Mouse (Mus musculus) limb, embryonic 15.5 days (tissue): ENCODE measurements around the gene Ankrd53. TPM values are rescaled to one million over a fixed set of nuclear protein-coding genes. Genes with fewer than 3 reads are reported as not detected.
"Not testable (repeated sequence)": the region's sequence is repeated elsewhere in the genome, so short reads cannot be mapped to it uniquely, and the experiment has no call there.

ENCODE experiments used
- ATAC-seq: fragments of 200-750 bp; cut with Nextera tagmentation; 2 replicates; pipeline ENCODE4 v1.8.0; 2017; ENCODE audit warnings: low read depth, moderate TSS enrichment; ENCODE audit not compliant: insufficient number of reproducible peaks, low FRiP score, low TSS enrichment
- H3K27ac ChIP-seq: fragments of 300-500 bp; sonication (generic); 2 replicates; pipeline ENCODE4 v1.5.1; 2015; ENCODE audit warnings: moderate library complexity, mild to moderate bottlenecking, inconsistent platforms
- H3K27me3 ChIP-seq: fragments of 300-500 bp; sonication (generic); 2 replicates; pipeline ENCODE4 v1.6.1; 2015; ENCODE audit warnings: inconsistent platforms
- H3K36me3 ChIP-seq: fragments of 300-500 bp; sonication (generic); 2 replicates; pipeline ENCODE4 v1.6.1; 2015; ENCODE audit warnings: inconsistent platforms
- H3K4me1 ChIP-seq: fragments of 300-500 bp; sonication (generic); 2 replicates; pipeline ENCODE4 v1.6.1; 2015; ENCODE audit warnings: inconsistent platforms
- H3K4me2 ChIP-seq: fragments of 300-500 bp; sonication (generic); 2 replicates; pipeline ENCODE4 v1.6.1; 2015; ENCODE audit warnings: mild to moderate bottlenecking, inconsistent platforms
- H3K4me3 ChIP-seq: fragments of 300-500 bp; sonication (generic); 2 replicates; pipeline ENCODE4 v1.5.1; 2015; ENCODE audit warnings: mild to moderate bottlenecking, inconsistent platforms
- H3K9ac ChIP-seq: fragments of 300-500 bp; sonication (generic); 2 replicates; pipeline ENCODE4 v1.6.1; 2015; ENCODE audit warnings: inconsistent platforms
- H3K9me3 ChIP-seq: fragments of 300-500 bp; sonication (generic); 2 replicates; pipeline ENCODE4 v1.6.1; 2016; ENCODE audit warnings: inconsistent platforms
- WGBS: fragments of 180-500 bp; shearing (Covaris S2); methylation state at CpG from one replicate; pipeline ENCODE4 v1.1.7; 2015; 5-methylcytosine and 5-hydroxymethylcytosine counted together
- polyA plus RNA-seq: library from polyadenylated mRNA; unstranded; fragments of >200 nt; fragmentation: Nextera tagmentation; extraction: Ambion mirVana; gene quantifications from 2 replicates; pipeline ENCODE4 v1.2.1, GENCODE M21; 2015

Ankrd53 gene
- polyA plus RNA-seq, 1 experiment from 2014 or later, result 0.12 TPM

- peak overlapping the region; percentile 93 for H3K4me3 ChIP-seq
- peaks cover 38% of the 10 kb centered on the region for H3K36me3 ChIP-seq
- WGBS, result 49% methylated on average over 9 of the region's 9 CpGs
- no peaks in the 10 kb centered on the region for H3K9me3 ChIP-seq
- no peaks in the 10 kb centered on the region for H3K27me3 ChIP-seq
- H3K4me2 ChIP-seq, result peak overlapping the region; percentile 78
- no peak overlapping the region for H3K9ac ChIP-seq
- H3K27ac ChIP-seq, result no peak overlapping the region
- peaks cover 16% of the 10 kb centered on the region for H3K4me1 ChIP-seq
- ATAC-seq, result no peak
Observed at GRCm38 (mm10) chr6:83774126-83774525, 11.7 kb downstream of the Ankrd53 start.

- no peaks in the 10 kb centered on the region for H3K9me3 ChIP-seq
- peaks cover 30% of the 10 kb centered on the region for H3K36me3 ChIP-seq
- peak overlapping the region; percentile 96 for H3K9ac ChIP-seq
- H3K27me3 ChIP-seq, result no peaks in the 10 kb centered on the region
- H3K4me1 ChIP-seq, result peaks cover 16% of the 10 kb centered on the region
- peak overlapping the region; percentile 93 for H3K4me3 ChIP-seq
- no peak for ATAC-seq
- H3K4me2 ChIP-seq, result peak overlapping the region; percentile 78
- peak overlapping the region; percentile 89 for H3K27ac ChIP-seq
- WGBS, result 4% methylated on average over 14 of the region's 14 CpGs
Observed at GRCm38 (mm10) chr6:83774781-83775563, 12.5 kb downstream of the Ankrd53 start.

- peak within 1 kb of the TSS; percentile 93 for H3K4me3 ChIP-seq
- under 1% methylated on average over 43 of the region's 45 CpGs for WGBS
- no peaks in the 10 kb centered on the region for H3K9me3 ChIP-seq
- peaks cover 16% of the 10 kb centered on the region for H3K4me1 ChIP-seq
- peak within 1 kb of the TSS; percentile 89 for H3K27ac ChIP-seq
- peak within 1 kb of the TSS; percentile 96 for H3K9ac ChIP-seq
- H3K27me3 ChIP-seq, result no peaks in the 10 kb centered on the region
- H3K36me3 ChIP-seq, result peaks cover 24% of the 10 kb centered on the region
- peak; percentile 93 for ATAC-seq
- H3K4me2 ChIP-seq, result peak within 1 kb of the TSS; percentile 78
Observed at GRCm38 (mm10) chr6:83775638-83776293, 13.3 kb downstream of the Ankrd53 start, which contains the start of gene Tex261. Gene Tex261, minus strand, starts transcription at chr6:83775813.

- H3K4me3 ChIP-seq, result no peak overlapping the region
- H3K36me3 ChIP-seq, result peaks cover 2% of the 10 kb centered on the region; the same call in 1 of the 2 replicates
- 76% methylated on average over 7 of the region's 7 CpGs for WGBS
- H3K27me3 ChIP-seq, result no peaks in the 10 kb centered on the region
- no peak overlapping the region for H3K27ac ChIP-seq
- no peak overlapping the region for H3K9ac ChIP-seq
- H3K9me3 ChIP-seq, result no peaks in the 10 kb centered on the region
- peaks cover 16% of the 10 kb centered on the region for H3K4me1 ChIP-seq
- H3K4me2 ChIP-seq, result no peak overlapping the region
- ATAC-seq, result no peak
Observed at GRCm38 (mm10) chr6:83778306-83778705, 15.9 kb downstream of the Ankrd53 start.

- Histone ChIP-seq H3K9me3 (no peaks in the 10 kb centered on the region), H3K27me3 (no peaks in the 10 kb centered on the region), H3K4me3 (no peak overlapping the region), H3K36me3 (no peaks in the 10 kb centered on the region), H3K27ac (no peak overlapping the region), H3K4me1 (peaks cover 10% of the 10 kb centered on the region), H3K9ac (no peak overlapping the region), H3K4me2 (no peak overlapping the region)
- no peak for ATAC-seq
- WGBS, result 7% methylated on average over 5 of the region's 5 CpGs
Observed at GRCm38 (mm10) chr6:83779026-83779425, 16.6 kb downstream of the Ankrd53 start.

- Histone ChIP-seq H3K9ac (no peak overlapping the region), H3K27ac (no peak overlapping the region), H3K9me3 (no peaks in the 10 kb centered on the region), H3K4me2 (no peak overlapping the region), H3K4me1 (no peaks in the 10 kb centered on the region), H3K4me3 (no peak overlapping the region), H3K36me3 (no peaks in the 10 kb centered on the region), H3K27me3 (no peaks in the 10 kb centered on the region)
- 67% methylated on average over 3 of the region's 3 CpGs for WGBS
- no peak for ATAC-seq
Observed at GRCm38 (mm10) chr6:83786426-83786825, 24.0 kb downstream of the Ankrd53 start.

GRCm38 (mm10) chr6:83788554-83788953 is 26.1 kb downstream of the Ankrd53 start:
- Histone ChIP-seq H3K27me3 (no peaks in the 10 kb centered on the region), H3K4me2 (no peak overlapping the region), H3K4me3 (no peak overlapping the region), H3K9me3 (no peaks in the 10 kb centered on the region), H3K27ac (no peak overlapping the region), H3K9ac (no peak overlapping the region), H3K36me3 (no peaks in the 10 kb centered on the region), H3K4me1 (no peaks in the 10 kb centered on the region)
- ATAC-seq, result no peak
- WGBS, result 75% methylated on average over 7 of the region's 7 CpGs

GRCm38 (mm10) chr6:83790533-83790932 is 28.1 kb downstream of the Ankrd53 start:
- H3K9ac ChIP-seq, H3K4me2 ChIP-seq, H3K4me1 ChIP-seq, H3K36me3 ChIP-seq, ATAC-seq, H3K27me3 ChIP-seq, H3K9me3 ChIP-seq, H3K4me3 ChIP-seq, H3K27ac ChIP-seq: not testable (repeated sequence)
- 85% methylated on average over 5 of the region's 5 CpGs for WGBS

- no peaks in the 10 kb centered on the region for H3K27me3 ChIP-seq
- no peak overlapping the region for H3K4me3 ChIP-seq
- H3K27ac ChIP-seq, result no peak overlapping the region
- no peak for ATAC-seq
- H3K36me3 ChIP-seq, result no peaks in the 10 kb centered on the region
- WGBS, result 61% methylated on average over 4 of the region's 4 CpGs
- H3K4me2 ChIP-seq, result no peak overlapping the region
- H3K9ac ChIP-seq, result no peak overlapping the region
- H3K4me1 ChIP-seq, result peaks cover 11% of the 10 kb centered on the region
- H3K9me3 ChIP-seq, result no peaks in the 10 kb centered on the region
Observed at GRCm38 (mm10) chr6:83791251-83791890, 28.9 kb downstream of the Ankrd53 start.

- WGBS, result under 1% methylated on average over 43 of the region's 43 CpGs
- Histone ChIP-seq H3K9me3 (no peaks in the 10 kb centered on the region), H3K36me3 (peaks cover 16% of the 10 kb centered on the region; the same call in 1 of the 2 replicates), H3K27ac (peak within 1 kb of the TSS; percentile 97), H3K9ac (peak within 1 kb of the TSS; percentile 56), H3K27me3 (no peaks in the 10 kb centered on the region), H3K4me2 (peak within 1 kb of the TSS; percentile 87), H3K4me3 (peak within 1 kb of the TSS; percentile 84), H3K4me1 (peaks cover 11% of the 10 kb centered on the region)
- ATAC-seq, result peak; percentile 92
Observed at GRCm38 (mm10) chr6:83794760-83795296, 32.4 kb downstream of the Ankrd53 start, which contains the start of gene Nagk. Gene Nagk, plus strand, starts transcription at chr6:83794982.

- peak overlapping the region; percentile 87 for H3K4me2 ChIP-seq
- no peaks in the 10 kb centered on the region for H3K9me3 ChIP-seq
- H3K27ac ChIP-seq, result peak overlapping the region; percentile 97
- ATAC-seq, result peak; percentile 9; the same call in 1 of the 2 replicates
- H3K4me3 ChIP-seq, result peak overlapping the region; percentile 84
- 7% methylated on average over 13 of the region's 13 CpGs for WGBS
- H3K9ac ChIP-seq, result peak overlapping the region; percentile 56
- H3K36me3 ChIP-seq, result peaks cover 22% of the 10 kb centered on the region
- no peaks in the 10 kb centered on the region for H3K27me3 ChIP-seq
- peaks cover 11% of the 10 kb centered on the region for H3K4me1 ChIP-seq
Observed at GRCm38 (mm10) chr6:83795492-83795900, 33.1 kb downstream of the Ankrd53 start.
